Mouse (Mus musculus) megakaryocyte progenitor cell, adult 5-6 weeks (primary cell): ENCODE results near the gene Mtcl1. TPM values are rescaled to one million over a fixed set of nuclear protein-coding genes. Genes with fewer than 3 reads are reported as not detected.

Experiments used
- ATAC-seq: replicated peaks from 2 replicates; pipeline ENCODE4 v1.8.0; 2016; ENCODE audit warnings: mild to moderate bottlenecking, moderate TSS enrichment, inconsistent platforms; ENCODE audit not compliant: poor library complexity
- total RNA-seq, 2 experiments: library from RNA; stranded (forward) in 1 of 2; stranded (reverse) in 1 of 2; fragments of 157-497, 149-512 nt in 1 of 2; fragments of 200-1000 nt in 1 of 2; gene quantifications; 2 replicates each; pipeline versions ENCODE4 v1.2.3 to v1.2.4; 2015 to 2017

Mtcl1 gene
- total RNA-seq, 2 experiments from 2014 or later: not detected

- ATAC-seq: no peak
Measured at GRCm38 (mm10) chr17:66365293-66365642, 84.3 kb downstream of the Mtcl1 start.

GRCm38 (mm10) chr17:66364525-66365292 lies 84.8 kb downstream of the Mtcl1 start:
- ATAC-seq: no peak

GRCm38 (mm10) chr17:66363852-66364524 lies 85.6 kb downstream of the Mtcl1 start:
- no peak for ATAC-seq

GRCm38 (mm10) chr17:66362287-66363016 lies 87.1 kb downstream of the Mtcl1 start:
- ATAC-seq: no peak

- no peak for ATAC-seq
Measured at GRCm38 (mm10) chr17:66358026-66358978, 91.2 kb downstream of the Mtcl1 start.

GRCm38 (mm10) chr17:66357171-66358025 lies 92.2 kb downstream of the Mtcl1 start:
- no peak for ATAC-seq

- ATAC-seq: no peak
Measured at GRCm38 (mm10) chr17:66353907-66354306, 95.6 kb downstream of the Mtcl1 start.

- no peak for ATAC-seq
Measured at GRCm38 (mm10) chr17:66352847-66353643, 96.5 kb downstream of the Mtcl1 start.

- no peak for ATAC-seq
Measured at GRCm38 (mm10) chr17:66352219-66352618, 97.3 kb downstream of the Mtcl1 start.

GRCm38 (mm10) chr17:66350689-66351088 lies 98.9 kb downstream of the Mtcl1 start:
- ATAC-seq: no peak

- ATAC-seq: no peak
Measured at GRCm38 (mm10) chr17:66350127-66350526, 99.4 kb downstream of the Mtcl1 start.

- no peak for ATAC-seq
Measured at GRCm38 (mm10) chr17:66346378-66346777, 103.2 kb downstream of the Mtcl1 start.

GRCm38 (mm10) chr17:66345680-66346079 lies 103.9 kb downstream of the Mtcl1 start:
- ATAC-seq: no peak

- ATAC-seq: no peak
Measured at GRCm38 (mm10) chr17:66342932-66343331, 106.6 kb downstream of the Mtcl1 start.

GRCm38 (mm10) chr17:66341670-66342069 lies 107.9 kb downstream of the Mtcl1 start:
- no peak for ATAC-seq

GRCm38 (mm10) chr17:66340798-66341197 lies 108.8 kb downstream of the Mtcl1 start:
- ATAC-seq: no peak

- ATAC-seq: no peak
Measured at GRCm38 (mm10) chr17:66337929-66338328, 111.6 kb downstream of the Mtcl1 start.

- no peak for ATAC-seq
Measured at GRCm38 (mm10) chr17:66335568-66335967, 114.0 kb downstream of the Mtcl1 start.

- no peak for ATAC-seq
Measured at GRCm38 (mm10) chr17:66334894-66335293, 114.7 kb downstream of the Mtcl1 start.
